Mouse (Mus musculus) macrophage (primary cell): Measurements from ENCODE around the gene Cmtr1. TPM values are rescaled to one million over a fixed set of nuclear protein-coding genes. Genes with fewer than 3 reads are reported as not detected.
"Not testable (repeated sequence)": the region's sequence is repeated elsewhere in the genome, so short reads cannot be mapped to it uniquely, and the experiment has no call there.

Experiments
- H3K27ac ChIP-seq: fragments of 350-480 bp; formaldehyde crosslinking; 2 replicates; pipeline ENCODE4 v1.9.0; 2021
- H3K36me3 ChIP-seq: fragments of 350-480 bp; formaldehyde crosslinking; 2 replicates; pipeline ENCODE4 v1.9.0; 2021; ENCODE audit errors: inconsistent target
- H3K4me3 ChIP-seq: fragments of 350-480 bp; formaldehyde crosslinking; 2 replicates; pipeline ENCODE4 v1.9.0; 2021; ENCODE audit errors: inconsistent target
- H3K79me2 ChIP-seq: fragments of 350-480 bp; formaldehyde crosslinking; 2 replicates; pipeline ENCODE4 v1.9.0; 2021; ENCODE audit errors: inconsistent target
- WGBS: methylation state at CpG from one replicate; pipeline ENCODE4 v1.1.7; 2026; ENCODE audit warnings: inconsistent platforms; ENCODE audit not compliant: missing documents; 5-methylcytosine and 5-hydroxymethylcytosine counted together
- polyA plus RNA-seq: library from polyadenylated mRNA; stranded (reverse); fragments of 250-400 nt; gene quantifications from 3 replicates; pipeline ENCODE4 v1.2.4, GENCODE M21; 2018; ENCODE audit warnings: inconsistent platforms
- total RNA-seq, 78 experiments: library from RNA; depleted of rRNA; stranded (reverse); fragments of 250-400 nt; gene quantifications; 1 replicate in 9 of 78; 2 replicates in 24 of 78; 3 replicates in 43 of 78; 4 replicates in 2 of 78; pipeline ENCODE4 v1.2.4; 2018; ENCODE audit warnings: inconsistent platforms in 56 of 78

Gene Cmtr1
- total RNA-seq (2018; cell fraction: chromatin; rRNA removed): 100 to 1,000 TPM; 184 to 850 (median 368) TPM
- 100 to 1,000 TPM in 5 of 26 experiments, 10 to 100 TPM in 21; 36.3 to 138 (median 64.2) TPM for total RNA-seq (2018; cell fraction: cytosol; rRNA removed)
- 100 to 1,000 TPM; 107 to 488 (median 177) TPM for total RNA-seq (2018; cell fraction: nucleus; rRNA removed)
- 37.1 to 60.9 TPM (median 43.9 TPM) in 3 replicates for polyA plus RNA-seq

- peaks cover 23% of the 10 kb centered on the region; the same call in 1 of the 2 replicates for H3K36me3 ChIP-seq
- H3K79me2 ChIP-seq: peaks cover 45% of the 10 kb centered on the region
- peak within 1 kb of the TSS; percentile 77 for H3K27ac ChIP-seq
- WGBS: 2% methylated on average over 40 of the region's 41 CpGs
- H3K4me3 ChIP-seq: peak within 1 kb of the TSS; percentile 93
These were observed at the start of gene Cmtr1 for GRCm38 (mm10) chr17:29660076-29660761. TSS of gene Cmtr1 (plus strand) at chr17:29660595.

GRCm38 (mm10) chr17:29613453-29613852 is 46.9 kb upstream of the Cmtr1 start:
- not testable (repeated sequence) for H3K27ac ChIP-seq, H3K4me3 ChIP-seq, H3K36me3 ChIP-seq
- peaks cover 33% of the 10 kb centered on the region for H3K79me2 ChIP-seq
- WGBS: 88% methylated on average over 4 of the region's 5 CpGs

GRCm38 (mm10) chr17:29614115-29615023 is 46.0 kb upstream of the Cmtr1 start, which contains the start of the genes Rnf8 and Gm28043:
TSS of gene Rnf8 (plus strand) at chr17:29614790.
TSS of gene Gm28043 (plus strand) at chr17:29614876.
- WGBS: 2% methylated on average over 44 of the region's 52 CpGs
- H3K79me2 ChIP-seq: peaks cover 43% of the 10 kb centered on the region
- peak within 1 kb of the TSS; percentile 24; the same call in 1 of the 2 replicates for H3K27ac ChIP-seq
- no peaks in the 10 kb centered on the region for H3K36me3 ChIP-seq
- peak within 1 kb of the TSS; percentile 85 for H3K4me3 ChIP-seq

- peaks cover 50% of the 10 kb centered on the region for H3K79me2 ChIP-seq
- H3K4me3 ChIP-seq: peak overlapping the region; percentile 85
- peak overlapping the region; percentile 24; the same call in 1 of the 2 replicates for H3K27ac ChIP-seq
- under 1% methylated on average over 35 of the region's 43 CpGs for WGBS
- H3K36me3 ChIP-seq: no peaks in the 10 kb centered on the region
These were observed 45.3 kb upstream of the Cmtr1 start for GRCm38 (mm10) chr17:29615024-29615551.

GRCm38 (mm10) chr17:29615616-29616015 is 44.8 kb upstream of the Cmtr1 start:
- Histone ChIP-seq H3K27ac (peak overlapping the region; percentile 24; the same call in 1 of the 2 replicates), H3K36me3 (no peaks in the 10 kb centered on the region), H3K79me2 (peaks cover 53% of the 10 kb centered on the region), H3K4me3 (peak overlapping the region; percentile 85)
- WGBS: 14% methylated on average over 4 of the region's 4 CpGs

- Histone ChIP-seq H3K4me3 (no peak overlapping the region), H3K79me2 (peaks cover 55% of the 10 kb centered on the region), H3K36me3 (peaks cover 14% of the 10 kb centered on the region), H3K27ac (no peak overlapping the region)
- 63% methylated on average over 3 of the region's 3 CpGs for WGBS
These were observed 41.2 kb upstream of the Cmtr1 start for GRCm38 (mm10) chr17:29619231-29619630.

GRCm38 (mm10) chr17:29623488-29623887 is 36.9 kb upstream of the Cmtr1 start:
- peaks cover 22% of the 10 kb centered on the region; the same call in 1 of the 2 replicates for H3K79me2 ChIP-seq
- H3K4me3 ChIP-seq: no peak overlapping the region
- WGBS: 96% methylated on average over 8 of the region's 8 CpGs
- H3K36me3 ChIP-seq: peaks cover 44% of the 10 kb centered on the region
- H3K27ac ChIP-seq: no peak overlapping the region

GRCm38 (mm10) chr17:29627285-29627684 is 33.1 kb upstream of the Cmtr1 start:
- WGBS: 94% methylated on average over 9 of the region's 9 CpGs
- peaks cover 67% of the 10 kb centered on the region for H3K36me3 ChIP-seq
- no peaks in the 10 kb centered on the region for H3K79me2 ChIP-seq

GRCm38 (mm10) chr17:29628946-29629345 is 31.4 kb upstream of the Cmtr1 start:
- Histone ChIP-seq H3K79me2 (no peaks in the 10 kb centered on the region), H3K27ac (no peak overlapping the region), H3K4me3 (no peak overlapping the region), H3K36me3 (peaks cover 73% of the 10 kb centered on the region)
- WGBS: 95% methylated on average over 5 of the region's 5 CpGs

More at GRCm38 (mm10) chr17:29627285-29627684, 33.1 kb upstream of the Cmtr1 start:
- no peak overlapping the region for H3K4me3 ChIP-seq
- H3K27ac ChIP-seq: no peak overlapping the region

- Histone ChIP-seq H3K79me2 (no peaks in the 10 kb centered on the region), H3K36me3 (peaks cover 77% of the 10 kb centered on the region), H3K27ac (no peak overlapping the region), H3K4me3 (no peak overlapping the region)
- WGBS: 66% methylated on average over 5 of the region's 5 CpGs
These were observed 30.8 kb upstream of the Cmtr1 start for GRCm38 (mm10) chr17:29629620-29630019.

GRCm38 (mm10) chr17:29632312-29632711 is 28.1 kb upstream of the Cmtr1 start:
- Histone ChIP-seq H3K4me3 (no peak overlapping the region), H3K27ac (no peak overlapping the region), H3K79me2 (no peaks in the 10 kb centered on the region), H3K36me3 (peaks cover 81% of the 10 kb centered on the region)
- WGBS: 86% methylated on average over 9 of the region's 11 CpGs

- H3K27ac ChIP-seq: no peak overlapping the region
- peaks cover 63% of the 10 kb centered on the region for H3K36me3 ChIP-seq
- H3K79me2 ChIP-seq: no peaks in the 10 kb centered on the region
- H3K4me3 ChIP-seq: no peak overlapping the region
- WGBS: 82% methylated on average over 8 of the region's 8 CpGs
These were observed 24.9 kb upstream of the Cmtr1 start for GRCm38 (mm10) chr17:29635492-29635891.

GRCm38 (mm10) chr17:29636118-29636517 is 24.3 kb upstream of the Cmtr1 start:
- Histone ChIP-seq H3K36me3 (peaks cover 64% of the 10 kb centered on the region), H3K4me3 (no peak overlapping the region), H3K79me2 (no peaks in the 10 kb centered on the region), H3K27ac (no peak overlapping the region)
- 83% methylated on average over 5 of the region's 5 CpGs for WGBS

- 97% methylated on average over 4 of the region's 4 CpGs for WGBS
- H3K4me3 ChIP-seq: no peak overlapping the region
- peaks cover 56% of the 10 kb centered on the region for H3K36me3 ChIP-seq
- H3K79me2 ChIP-seq: no peaks in the 10 kb centered on the region
- no peak overlapping the region for H3K27ac ChIP-seq
These were observed 23.0 kb upstream of the Cmtr1 start for GRCm38 (mm10) chr17:29637377-29637776.
